Mouse (Mus musculus) liver, adult 2 months (tissue): ENCODE measurements around the gene Gm17455.

ENCODE experiments used
- CTCF ChIP-seq: fragments of 200-500 bp; IDR thresholded peaks from 2 replicates; pipeline ENCODE4 v1.5.1; 2011; ENCODE audit warnings: low read depth, low read length, control low read depth
- POLR2A ChIP-seq: fragments of 200-500 bp; IDR thresholded peaks from 2 replicates; pipeline ENCODE4 v1.6.1; 2011; ENCODE audit warnings: low read length, control low read depth; ENCODE audit not compliant: insufficient read depth; ENCODE audit errors: extremely low read depth

DNA sequence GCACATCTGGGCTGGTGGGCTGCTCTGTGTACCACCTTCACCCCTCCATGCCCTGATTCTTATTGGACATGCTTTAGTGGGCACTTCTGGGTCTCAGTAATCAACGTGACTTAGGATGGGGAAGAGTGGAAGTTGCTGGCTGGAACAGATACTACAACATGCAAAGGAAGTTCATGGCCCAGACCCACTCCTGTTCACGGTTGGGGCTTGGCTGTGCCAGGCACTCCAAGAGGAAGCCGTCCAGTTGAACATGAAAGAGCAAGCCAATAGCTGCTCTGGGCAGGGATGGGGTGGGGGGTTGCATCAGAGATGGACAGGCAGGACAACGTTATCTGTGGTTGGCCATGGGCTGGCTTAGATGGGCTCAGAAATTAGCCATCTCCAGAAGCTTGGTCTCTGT, 31.6 kb upstream of the Gm17455 start:
- TF ChIP-seq CTCF, result no peak
- no peak for TF ChIP-seq POLR2A
